Mouse (Mus musculus) forebrain, embryonic 10.5 days (tissue): ENCODE results near the gene Hoxa1. TPM values are rescaled to one million over a fixed set of nuclear protein-coding genes. Genes with fewer than 3 reads are reported as not detected.

Experiments
- DNase-seq: peaks from one replicate; pipeline ENCODE4 v3.0.0-alpha.2; 2017; ENCODE audit warnings: low spot score; ENCODE audit errors: extremely low spot score
- H3K27ac ChIP-seq: fragments of 300-500 bp; sonication (generic); 2 replicates; pipeline ENCODE4 v1.5.1; 2016; ENCODE audit warnings: mild to moderate bottlenecking
- H3K27me3 ChIP-seq: fragments of 300-500 bp; sonication (generic); 2 replicates; pipeline ENCODE4 v1.6.1; 2016; ENCODE audit warnings: mild to moderate bottlenecking; ENCODE audit not compliant: poor library complexity, severe bottlenecking
- H3K36me3 ChIP-seq: fragments of 300-500 bp; sonication (generic); replicated peaks from 2 replicates; pipeline ENCODE4 v1.6.1; 2016; ENCODE audit warnings: mild to moderate bottlenecking, moderate library complexity
- H3K4me1 ChIP-seq: fragments of 300-500 bp; sonication (generic); 2 replicates; pipeline ENCODE4 v1.6.1; 2016
- H3K4me3 ChIP-seq: fragments of 300-500 bp; sonication (generic); 2 replicates; pipeline ENCODE4 v1.5.1; 2016; ENCODE audit warnings: mild to moderate bottlenecking, moderate library complexity
- H3K9me3 ChIP-seq: fragments of 300-500 bp; sonication (generic); 2 replicates; pipeline ENCODE4 v1.6.1; 2016; ENCODE audit warnings: mild to moderate bottlenecking, moderate library complexity
- WGBS: fragments of 180-500 bp; shearing (Covaris S2); methylation state at CpG from one replicate; pipeline ENCODE4 v1.1.7; 2016; 5-methylcytosine and 5-hydroxymethylcytosine counted together
- polyA plus RNA-seq: library from polyadenylated mRNA; unstranded; fragments of >200 nt; fragmentation: Nextera tagmentation; extraction: Ambion mirVana; gene quantifications from 2 replicates; pipeline ENCODE4 v1.2.1, GENCODE M21; 2016

The Hoxa1 gene
- polyA plus RNA-seq, 1 experiment from 2014 or later, result not detected

GRCm38 (mm10) chr6:52184668-52185067, 26.6 kb upstream of the Hoxa1 start:
- Histone ChIP-seq H3K27me3 (peaks cover 100% of the 10 kb centered on the region), H3K27ac (no peak overlapping the region), H3K9me3 (no peaks in the 10 kb centered on the region), H3K4me3 (no peak overlapping the region), H3K36me3 (no peaks in the 10 kb centered on the region), H3K4me1 (no peaks in the 10 kb centered on the region)
- no peak for DNase-seq
- under 1% methylated on average over 6 of the region's 6 CpGs for WGBS

GRCm38 (mm10) chr6:52183311-52184080, 25.4 kb upstream of the Hoxa1 start:
- Histone ChIP-seq H3K4me3 (no peak overlapping the region), H3K36me3 (no peaks in the 10 kb centered on the region), H3K9me3 (no peaks in the 10 kb centered on the region), H3K27ac (no peak overlapping the region), H3K27me3 (peaks cover 100% of the 10 kb centered on the region), H3K4me1 (no peaks in the 10 kb centered on the region)
- 10% methylated on average over 10 of the region's 10 CpGs for WGBS
- DNase-seq, result no peak

GRCm38 (mm10) chr6:52182793-52183192, 24.7 kb upstream of the Hoxa1 start:
- no peaks in the 10 kb centered on the region for H3K9me3 ChIP-seq
- WGBS, result 0% methylated on average over 1 of the region's 1 CpGs
- H3K4me3 ChIP-seq, result no peak overlapping the region
- H3K4me1 ChIP-seq, result no peaks in the 10 kb centered on the region
- no peak overlapping the region for H3K27ac ChIP-seq
- H3K27me3 ChIP-seq, result peaks cover 100% of the 10 kb centered on the region
- no peaks in the 10 kb centered on the region for H3K36me3 ChIP-seq
- no peak for DNase-seq

GRCm38 (mm10) chr6:52182030-52182429, 23.9 kb upstream of the Hoxa1 start:
- no peaks in the 10 kb centered on the region for H3K9me3 ChIP-seq
- H3K4me3 ChIP-seq, result no peak overlapping the region
- H3K27ac ChIP-seq, result no peak overlapping the region
- WGBS, result 16% methylated on average over 2 of the region's 2 CpGs
- no peak for DNase-seq
- H3K36me3 ChIP-seq, result no peaks in the 10 kb centered on the region
- H3K4me1 ChIP-seq, result no peaks in the 10 kb centered on the region
- H3K27me3 ChIP-seq, result peaks cover 100% of the 10 kb centered on the region

- peaks cover 3% of the 10 kb centered on the region for H3K4me1 ChIP-seq
- H3K4me3 ChIP-seq, result no peak overlapping the region
- H3K9me3 ChIP-seq, result no peaks in the 10 kb centered on the region
- H3K27me3 ChIP-seq, result peaks cover 100% of the 10 kb centered on the region
- no peaks in the 10 kb centered on the region for H3K36me3 ChIP-seq
- H3K27ac ChIP-seq, result no peak overlapping the region
- DNase-seq, result no peak
- WGBS, result 6% methylated on average over 3 of the region's 3 CpGs
Observed at GRCm38 (mm10) chr6:52180726-52181125, 22.6 kb upstream of the Hoxa1 start.

- Histone ChIP-seq H3K9me3 (no peaks in the 10 kb centered on the region), H3K27ac (no peak overlapping the region), H3K4me1 (peaks cover 8% of the 10 kb centered on the region), H3K36me3 (no peaks in the 10 kb centered on the region), H3K27me3 (peaks cover 100% of the 10 kb centered on the region), H3K4me3 (no peak overlapping the region)
- 1% methylated on average over 11 of the region's 11 CpGs for WGBS
- no peak for DNase-seq
Observed at GRCm38 (mm10) chr6:52180213-52180710, 22.1 kb upstream of the Hoxa1 start.

GRCm38 (mm10) chr6:52179690-52180089, 21.6 kb upstream of the Hoxa1 start:
- no peak overlapping the region for H3K27ac ChIP-seq

GRCm38 (mm10) chr6:52178918-52179665, 21.0 kb upstream of the Hoxa1 start:
- no peak overlapping the region for H3K4me3 ChIP-seq
- 0% methylated on average over 4 of the region's 4 CpGs for WGBS
- peaks cover 8% of the 10 kb centered on the region for H3K4me1 ChIP-seq
- no peaks in the 10 kb centered on the region for H3K36me3 ChIP-seq
- no peaks in the 10 kb centered on the region for H3K9me3 ChIP-seq
- H3K27me3 ChIP-seq, result peaks cover 100% of the 10 kb centered on the region
- DNase-seq, result no peak
- no peak overlapping the region for H3K27ac ChIP-seq

More at GRCm38 (mm10) chr6:52179690-52180089, 21.6 kb upstream of the Hoxa1 start:
- Histone ChIP-seq H3K36me3 (no peaks in the 10 kb centered on the region), H3K9me3 (no peaks in the 10 kb centered on the region), H3K4me1 (peaks cover 8% of the 10 kb centered on the region), H3K4me3 (no peak overlapping the region), H3K27me3 (peaks cover 100% of the 10 kb centered on the region)
- DNase-seq, result no peak
- 2% methylated on average over 10 of the region's 10 CpGs for WGBS

GRCm38 (mm10) chr6:52177806-52178205, 19.7 kb upstream of the Hoxa1 start:
- DNase-seq, result no peak
- Histone ChIP-seq H3K27me3 (peaks cover 100% of the 10 kb centered on the region), H3K4me3 (no peak overlapping the region), H3K9me3 (no peaks in the 10 kb centered on the region), H3K36me3 (no peaks in the 10 kb centered on the region), H3K4me1 (peaks cover 10% of the 10 kb centered on the region), H3K27ac (no peak overlapping the region)
- WGBS, result under 1% methylated on average over 9 of the region's 9 CpGs

GRCm38 (mm10) chr6:52177061-52177735, 19.1 kb upstream of the Hoxa1 start, which contains the start of gene 5730596B20Rik:
Gene 5730596B20Rik (plus strand): TSS chr6:52177498.
- no peak within 1 kb of the TSS for H3K27ac ChIP-seq
- no peak within 1 kb of the TSS for H3K4me3 ChIP-seq
- peaks cover 100% of the 10 kb centered on the region for H3K27me3 ChIP-seq
- WGBS, result under 1% methylated on average over 36 of the region's 36 CpGs
- H3K36me3 ChIP-seq, result no peaks in the 10 kb centered on the region
- DNase-seq, result peak; percentile 54
- no peaks in the 10 kb centered on the region for H3K9me3 ChIP-seq
- peaks cover 16% of the 10 kb centered on the region for H3K4me1 ChIP-seq

- Histone ChIP-seq H3K4me1 (peaks cover 20% of the 10 kb centered on the region), H3K27me3 (peaks cover 100% of the 10 kb centered on the region), H3K36me3 (no peaks in the 10 kb centered on the region), H3K27ac (no peak overlapping the region), H3K4me3 (no peak overlapping the region), H3K9me3 (no peaks in the 10 kb centered on the region)
- no peak for DNase-seq
- WGBS, result under 1% methylated on average over 6 of the region's 6 CpGs
Observed at GRCm38 (mm10) chr6:52176391-52176790, 18.3 kb upstream of the Hoxa1 start.

GRCm38 (mm10) chr6:52175864-52176263, 17.7 kb upstream of the Hoxa1 start:
- WGBS, result 0% methylated on average over 16 of the region's 35 CpGs
- Histone ChIP-seq H3K9me3 (no peaks in the 10 kb centered on the region), H3K27me3 (peaks cover 100% of the 10 kb centered on the region), H3K4me1 (peaks cover 20% of the 10 kb centered on the region), H3K27ac (no peak overlapping the region), H3K36me3 (no peaks in the 10 kb centered on the region), H3K4me3 (no peak overlapping the region)
- DNase-seq, result no peak
